21 mouse cellular contexts compared by ENCODE assay signal in genomic region chr2:11364111-11364510, GRCm38 (mm10).
DNase-seq lines count a peak whose midpoint lies in the region; ATAC-seq and TF ChIP-seq lines count a peak whose summit lies in the region.
"Had no signal": no experiment of that assay in that cellular context is flagged by ENCODE, and none has a peak within 500 bp of the region (broad histone marks: within the 10 kb centered on the region; RNA-seq: fewer than 3 reads in every experiment).

No protein-coding gene starts in this region.

- TF ChIP-seq CTCF in liver, adult 2 months (IDR thresholded peaks at IDR 0.05; ENCODE audit: low read depth, low read length), result no peak
- no peak for TF ChIP-seq CTCF in CH12.LX (conservative IDR thresholded peaks at IDR 0.05 in 1 of 2, IDR thresholded peaks at IDR 0.05 in 1 of 2; ENCODE audit: low read depth in 2 of 2, low read length in 2 of 2)

- no peaks in the 10 kb centered on the region for H3K27me3 ChIP-seq in liver, adult 2 months (ENCODE audit: control insufficient read depth, insufficient read depth, low read length)
- H3K27me3 ChIP-seq in liver, embryonic 11.5 days (replicated peaks; ENCODE audit: control insufficient read depth, insufficient read depth, low read length), result no peaks in the 10 kb centered on the region
- H3K27me3 ChIP-seq in CH12.LX (replicated peaks), result no peaks in the 10 kb centered on the region
- H3K27me3 ChIP-seq: embryonic facial prominence, embryonic 12.5 days; forebrain, embryonic 12.5 days had no signal

- TF ChIP-seq POLR2A in liver, adult 2 months (IDR thresholded peaks at IDR 0.05; ENCODE audit: extremely low read depth, insufficient read depth, low read length), result no peak
- TF ChIP-seq POLR2A in CH12.LX (IDR thresholded peaks at IDR 0.05; ENCODE audit: low read depth, low read length), result no peak

- H3K4me2 ChIP-seq in liver, embryonic 11.5 days, result no peak overlapping the region
- H3K4me2 ChIP-seq in CH12.LX (ENCODE audit: insufficient read depth, low read depth, poor library complexity, severe bottlenecking), result no peak overlapping the region
- H3K4me2 ChIP-seq: embryonic facial prominence, embryonic 12.5 days; forebrain, embryonic 12.5 days had no signal

- H3K4me3 ChIP-seq in liver, adult 2 months (ENCODE audit: insufficient read depth, low read depth, low read length), result no peak overlapping the region
- no peak overlapping the region for H3K4me3 ChIP-seq in liver, embryonic 11.5 days (ENCODE audit: low read depth, low read length)
- H3K4me3 ChIP-seq in CH12.LX (replicated peaks in 1 of 3; ENCODE audit: low read depth in 2 of 3, low read length in 2 of 3, poor library complexity in 1 of 3), result no peak overlapping the region
- H3K4me3 ChIP-seq: embryonic facial prominence, embryonic 10.5 days; embryonic facial prominence, embryonic 12.5 days; forebrain, embryonic 10.5 days; forebrain, embryonic 12.5 days had no signal

- H3K27ac ChIP-seq in liver, adult 2 months (replicated peaks; ENCODE audit: insufficient read depth, low read depth, low read length), result peak overlapping the region; percentile 66
- no peak overlapping the region for H3K27ac ChIP-seq in liver, embryonic 11.5 days (ENCODE audit: low read depth, low read length)
- H3K27ac ChIP-seq in CH12.LX (ENCODE audit: insufficient read depth, low read depth), result no peak overlapping the region
- H3K27ac ChIP-seq: embryonic facial prominence, embryonic 10.5 days; embryonic facial prominence, embryonic 12.5 days; forebrain, embryonic 10.5 days; forebrain, embryonic 12.5 days had no signal

- TF ChIP-seq EP300 in CH12.LX (IDR thresholded peaks at IDR 0.05; ENCODE audit: low read length), result no peak

- H3K79me2 ChIP-seq in liver, adult 2 months (ENCODE audit: control insufficient read depth, insufficient read depth, low read length), result no peaks in the 10 kb centered on the region
- H3K79me2 ChIP-seq in CH12.LX (replicated peaks; ENCODE audit: control insufficient read depth, extremely low read depth, insufficient read depth, poor library complexity, severe bottlenecking), result no peaks in the 10 kb centered on the region

- 17% methylated on average over 2 of the region's 2 CpGs for WGBS in liver, adult 2 months
- WGBS in liver, embryonic 11.5 days, result 84% methylated on average over 2 of the region's 2 CpGs

- peak; percentile 79 for DNase-seq in liver, adult 2 months (ENCODE audit: extremely low read depth, low read depth, low spot score)
- DNase-seq in liver, embryonic 11.5 days (ENCODE audit: low spot score), result no peak
- no peak for DNase-seq in CH12.LX (ENCODE audit: extremely low read depth)
- peak; percentile 76 for DNase-seq in Muller cell, postnatal 12 days (ENCODE audit: inconsistent ontology term)
- DNase-seq in fat pad, adult 2 months (ENCODE audit: extremely low read depth, low read depth, low spot score), result peak; percentile 47
- no peak for DNase-seq in layer of hippocampus, postnatal 25 days (ENCODE audit: extremely low spot score in 1 of 2, low spot score in 1 of 2)
- DNase-seq: adrenal gland, adult 2 months; adrenal gland, postnatal 14 days; adrenal gland, postnatal 36 days; cerebellum, adult 11-12 months; cerebellum, adult 2 months; cerebellum, adult 9-10 months; cerebellum, postnatal 25 days had no signal

- dilution Hi-C loops in CH12.LX (cut with MboI; ENCODE audit: extremely low pct_ligation_motif_present, extremely low pct_unique_long_range_greater_than_20kb, low sequenced_read_pairs), result no loop called here

- TF ChIP-seq RAD21 in CH12.LX (IDR thresholded peaks at IDR 0.05; ENCODE audit: low read depth, low read length), result no peak

- in situ Hi-C loops in CH12.LX (cut with MboI; ENCODE audit: low pct_ligation_motif_present, low pct_unique_long_range_greater_than_20kb, low sequenced_read_pairs), result no loop called here

- H3K36me3 ChIP-seq in liver, adult 2 months (ENCODE audit: control insufficient read depth, insufficient read depth, low read length), result no peaks in the 10 kb centered on the region
- no peaks in the 10 kb centered on the region for H3K36me3 ChIP-seq in liver, embryonic 11.5 days (ENCODE audit: control insufficient read depth, insufficient read depth, low read length)
- no peaks in the 10 kb centered on the region for H3K36me3 ChIP-seq in CH12.LX (replicated peaks in 1 of 2; ENCODE audit: control insufficient read depth in 1 of 2, insufficient read depth in 1 of 2, low read length in 1 of 2)
- H3K36me3 ChIP-seq: embryonic facial prominence, embryonic 10.5 days; embryonic facial prominence, embryonic 12.5 days; forebrain, embryonic 10.5 days; forebrain, embryonic 12.5 days; G1E had no signal

- H3K9me3 ChIP-seq in liver, embryonic 11.5 days (ENCODE audit: control insufficient read depth, low read length), result no peaks in the 10 kb centered on the region
- no peaks in the 10 kb centered on the region for H3K9me3 ChIP-seq in CH12.LX (replicated peaks; ENCODE audit: low read length)
- H3K9me3 ChIP-seq: embryonic facial prominence, embryonic 10.5 days; embryonic facial prominence, embryonic 12.5 days; forebrain, embryonic 10.5 days; forebrain, embryonic 12.5 days; G1E had no signal

- H3K4me1 ChIP-seq in liver, adult 2 months (ENCODE audit: control insufficient read depth, insufficient read depth, low read length), result peaks cover 20% of the 10 kb centered on the region
- no peaks in the 10 kb centered on the region for H3K4me1 ChIP-seq in liver, embryonic 11.5 days (replicated peaks; ENCODE audit: control insufficient read depth, insufficient read depth, low read length)
- H3K4me1 ChIP-seq in CH12.LX (ENCODE audit: control insufficient read depth in 1 of 2, insufficient read depth in 2 of 2), result peaks cover 19 to 41% of the 10 kb centered on the region in 2 experiments
- H3K4me1 ChIP-seq: embryonic facial prominence, embryonic 12.5 days; forebrain, embryonic 10.5 days had no signal

- no peak overlapping the region for H3K9ac ChIP-seq in liver, adult 2 months (ENCODE audit: low read depth, low read length)
- no peak overlapping the region for H3K9ac ChIP-seq in liver, embryonic 11.5 days (ENCODE audit: low read depth, low read length)
- no peak overlapping the region for H3K9ac ChIP-seq in CH12.LX (ENCODE audit: insufficient read depth, low read depth)
- H3K9ac ChIP-seq: embryonic facial prominence, embryonic 12.5 days; forebrain, embryonic 12.5 days had no signal

- no peak for ATAC-seq in liver, embryonic 11.5 days (replicated peaks; ENCODE audit: low FRiP score)
- no peak for ATAC-seq in monocyte, adult 5-6 weeks (replicated peaks; ENCODE audit: insufficient number of reproducible peaks, low FRiP score, low TSS enrichment, poor library complexity, severe bottlenecking)
- ATAC-seq: forebrain, embryonic 14.5 days; forebrain, embryonic 16.5 days had no signal

TF ChIP-seq in CH12.LX, 34 proteins besides CTCF, POLR2A, EP300 and RAD21:
- TF ChIP-seq IRF4 (IDR thresholded peaks at IDR 0.05; ENCODE audit: low read depth, low read length) (0 out of 2 replicates have a peak, but pooled peaks have one; percentile 35), JUN (IDR thresholded peaks at IDR 0.05; ENCODE audit: insufficient read depth, low read depth, low read length) (no peak)
TF ChIP-seq in CH12.LX: peak in this region for 1.

Comparison
In these comparisons a context has a peak if more than half of its experiments do, and no peak if none do; other contexts are left out.
1. DNase-seq: peak in liver, adult 2 months (single experiment), Muller cell, postnatal 12 days (single experiment) and fat pad, adult 2 months (single experiment); none in liver, embryonic 11.5 days (single experiment), CH12.LX (single experiment) and layer of hippocampus, postnatal 25 days (0 of 2).